Mouse (Mus musculus) frontal cortex, postnatal 10 days (tissue): ENCODE data around the gene Gm29666.
A peak's percentile ranks its signal among the peaks of the same experiment; 100 is the strongest.
"Not testable (repeated sequence)": the region's sequence is repeated elsewhere in the genome, so short reads cannot be mapped to it uniquely, and the experiment has no call there.

ENCODE experiments used
- DNase-seq, 2 experiments: peaks; one replicate each; pipeline ENCODE4 v3.0.0; 2022; ENCODE audit warnings: low spot score in 2 of 2, mixed read lengths in 1 of 2

Gene Gm29666

GRCm38 (mm10) chr15:84903843-84904385 lies 15.9 kb downstream of the Gm29666 start:
- DNase-seq, result no peak

- no peak for DNase-seq
Observed at GRCm38 (mm10) chr15:84898077-84898476, 21.8 kb downstream of the Gm29666 start.

- DNase-seq, result no peak
Observed at GRCm38 (mm10) chr15:84896664-84897063, 23.2 kb downstream of the Gm29666 start.

GRCm38 (mm10) chr15:84896216-84896615 lies 23.6 kb downstream of the Gm29666 start:
- not testable (repeated sequence) for DNase-seq

DNA sequence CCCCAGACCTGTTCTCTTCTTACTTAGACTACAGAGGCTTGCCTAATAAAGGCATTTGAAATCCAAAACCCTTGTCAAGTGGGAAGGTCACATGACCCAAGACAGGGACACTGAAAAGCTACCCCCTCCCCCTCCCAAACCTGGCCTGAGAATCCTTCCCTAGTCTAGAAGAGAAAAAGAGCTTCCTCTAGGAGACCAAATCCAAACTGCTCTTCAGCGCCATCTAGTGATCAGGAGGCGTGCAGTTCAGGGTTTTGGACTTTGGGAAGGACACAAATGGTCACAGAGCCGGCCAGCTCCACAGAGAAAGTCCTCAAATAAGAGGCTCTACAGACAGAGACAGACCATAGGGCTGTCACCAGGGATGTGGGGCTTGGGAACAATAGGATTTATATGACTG lies 28.2 kb downstream of the Gm29666 start:
- peak; percentile 36 to 59 for DNase-seq

DNA sequence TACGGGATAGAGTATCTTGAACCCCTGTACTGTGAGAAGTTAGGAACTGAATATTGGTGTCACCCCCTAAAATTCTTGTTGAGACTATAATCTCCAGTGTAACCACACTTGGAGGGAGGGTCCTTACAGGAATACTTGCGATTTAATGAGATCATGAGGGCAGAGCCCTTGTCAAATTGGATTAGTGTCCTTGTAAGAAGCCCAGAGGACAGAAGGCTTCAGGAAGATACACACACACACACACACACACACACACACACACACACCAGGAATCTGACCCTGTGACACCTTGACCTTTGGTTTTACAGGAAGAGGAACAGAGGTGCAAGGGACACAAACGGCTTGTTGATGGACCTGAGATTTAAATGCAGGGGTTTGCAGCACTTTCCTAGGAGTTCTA lies 28.6 kb downstream of the Gm29666 start:
- DNase-seq, result no peak

DNA sequence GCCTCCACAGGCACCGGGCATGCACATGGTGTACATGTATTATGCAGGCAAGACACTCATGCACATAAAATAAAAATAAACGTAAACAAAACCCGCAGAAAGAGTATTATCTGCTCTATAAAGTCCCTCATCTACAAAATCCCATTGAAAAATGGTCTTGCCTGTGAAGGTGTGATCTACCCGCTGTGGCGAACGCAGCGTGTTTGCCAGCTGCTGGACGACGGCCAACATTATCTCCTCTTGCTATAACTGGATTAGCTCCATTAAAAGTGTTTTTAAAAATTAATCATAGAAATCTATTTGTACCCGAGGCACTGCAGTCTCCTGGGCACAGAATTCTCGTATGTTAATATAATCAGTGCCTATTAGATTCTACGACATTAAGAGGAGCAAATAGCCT lies 31.8 kb downstream of the Gm29666 start:
- no peak for DNase-seq

DNA sequence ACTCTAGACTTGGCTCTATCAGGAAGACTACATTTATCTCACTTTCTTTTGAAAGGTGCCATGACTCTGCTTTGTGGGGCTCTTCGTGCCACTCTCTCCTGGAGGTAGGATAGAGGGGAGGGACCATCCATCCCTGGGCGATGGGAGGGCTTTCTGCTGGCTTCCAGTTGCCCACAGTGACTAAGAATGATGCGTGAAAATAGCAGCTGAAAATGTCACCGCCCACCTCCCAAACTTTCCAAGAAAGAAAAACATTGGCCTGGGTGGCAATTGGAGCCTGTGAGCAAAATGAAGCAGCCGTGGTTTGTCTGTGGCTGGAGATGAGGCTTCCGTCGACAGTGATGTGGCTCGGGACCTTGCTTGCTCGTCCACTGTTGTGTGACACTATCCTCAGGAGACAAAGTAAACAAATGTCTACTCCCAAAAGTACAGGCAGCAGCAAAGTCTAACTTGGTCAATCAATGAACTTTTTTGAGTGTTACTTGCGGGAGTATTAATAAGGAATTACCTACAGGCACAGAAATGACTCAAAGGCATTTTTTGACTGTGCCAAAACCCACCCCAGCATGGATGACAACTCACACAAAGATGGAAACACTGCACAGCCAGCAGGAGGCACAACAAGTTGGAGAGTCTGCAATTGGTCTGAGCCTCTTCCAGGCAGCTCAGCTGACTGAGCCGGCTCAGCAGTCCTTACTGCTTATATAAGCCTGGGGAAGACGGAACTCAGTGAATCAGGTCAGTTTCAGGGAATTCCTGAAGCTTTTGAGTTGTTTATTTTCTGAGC lies 42.6 kb downstream of the Gm29666 start:
- DNase-seq, result no peak

DNA sequence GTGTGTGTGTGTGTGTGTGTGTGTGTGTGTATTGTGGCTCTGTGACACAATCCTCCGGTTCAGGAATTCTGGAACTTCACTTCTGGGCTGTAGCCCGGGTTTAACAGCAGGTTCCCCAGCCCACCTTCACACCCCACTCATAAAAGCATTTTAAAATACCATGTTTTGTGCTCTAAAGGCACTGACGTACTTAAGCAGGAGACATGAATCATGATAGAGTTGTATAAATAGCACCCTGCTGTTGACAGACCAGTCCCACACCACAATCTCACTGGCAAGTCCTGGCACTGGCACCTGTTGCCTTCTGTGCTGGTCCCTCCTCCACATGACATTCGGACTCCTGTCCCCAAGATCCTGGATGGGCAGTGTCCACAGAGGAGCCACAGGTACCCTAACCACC lies 46.0 kb downstream of the Gm29666 start:
- peak in 1 of 2 experiments; percentile 50 for DNase-seq

GRCm38 (mm10) chr15:84873079-84873478 lies 46.8 kb downstream of the Gm29666 start:
- no peak for DNase-seq

- no peak for DNase-seq
Observed at GRCm38 (mm10) chr15:84871802-84872201, 48.0 kb downstream of the Gm29666 start.

DNA sequence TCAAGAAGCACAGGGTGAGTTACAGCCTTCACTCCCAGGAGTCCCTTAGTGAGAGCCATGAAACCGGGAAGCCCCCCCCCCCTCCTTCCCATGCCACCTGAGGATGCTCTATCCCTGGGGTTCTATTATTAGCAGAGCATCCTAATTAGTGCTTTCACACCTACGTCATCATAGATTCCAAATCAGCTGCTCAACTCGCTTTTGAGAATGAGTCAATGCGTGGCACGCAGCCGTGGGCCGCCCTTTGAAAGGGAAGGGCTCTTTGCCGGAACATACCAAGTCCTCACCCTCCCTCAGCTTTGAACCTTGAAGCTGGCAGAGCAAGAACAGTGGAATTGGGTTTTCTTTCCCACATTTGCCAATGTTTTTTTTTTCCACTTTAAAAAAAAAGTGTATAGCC lies 57.9 kb downstream of the Gm29666 start:
- no peak for DNase-seq
